8 mouse cellular contexts compared by ENCODE assay signal in the genomic region with DNA sequence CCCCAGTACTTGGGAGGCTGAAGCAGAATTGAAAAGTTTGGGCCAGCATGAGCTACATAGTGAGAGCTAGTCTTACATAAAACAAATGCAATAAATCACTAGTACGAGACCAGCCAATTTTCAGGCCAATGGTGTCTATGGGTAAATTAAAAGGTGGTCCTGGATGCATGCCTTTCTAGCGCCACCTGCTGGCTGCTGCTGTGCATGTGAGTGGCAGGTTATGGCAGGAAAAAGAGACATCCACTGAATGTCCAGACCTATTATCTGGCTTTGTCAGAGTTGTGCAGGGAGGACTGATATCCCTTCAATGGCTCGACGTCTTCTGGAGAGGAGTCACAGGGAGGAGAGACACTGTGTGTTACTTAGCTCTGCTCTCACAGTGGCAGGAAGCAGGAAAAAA. TPM values are rescaled to one million over a fixed set of nuclear protein-coding genes. Genes with fewer than 3 reads are reported as not detected.
A peak's percentile ranks its signal among the peaks of the same experiment; 100 is the strongest.
DNase-seq lines count a peak whose midpoint lies in the region; ATAC-seq lines count a peak whose summit lies in the region.

No protein-coding gene starts in this region.

- WGBS in embryonic facial prominence, embryonic 14.5 days, result 7% methylated on average over 4 of the region's 4 CpGs
- WGBS in heart, embryonic 10.5 days, result 7% methylated on average over 4 of the region's 4 CpGs
- WGBS in kidney, embryonic 16.5 days, result 5% methylated on average over 4 of the region's 4 CpGs
- 6% methylated on average over 4 of the region's 4 CpGs for WGBS in liver, embryonic 11.5 days

- H3K9me3 ChIP-seq in embryonic facial prominence, embryonic 14.5 days (ENCODE audit: control insufficient read depth, low read length), result no peaks in the 10 kb centered on the region
- no peaks in the 10 kb centered on the region for H3K9me3 ChIP-seq in heart, embryonic 10.5 days
- no peaks in the 10 kb centered on the region for H3K9me3 ChIP-seq in kidney, embryonic 16.5 days (ENCODE audit: low read length)
- H3K9me3 ChIP-seq in liver, embryonic 11.5 days (ENCODE audit: control insufficient read depth, low read length), result no peaks in the 10 kb centered on the region

- H3K27me3 ChIP-seq in embryonic facial prominence, embryonic 14.5 days (replicated peaks; ENCODE audit: control insufficient read depth, insufficient read depth, low read length), result no peaks in the 10 kb centered on the region
- no peaks in the 10 kb centered on the region for H3K27me3 ChIP-seq in heart, embryonic 10.5 days (ENCODE audit: insufficient read depth, poor library complexity, severe bottlenecking)
- H3K27me3 ChIP-seq in kidney, embryonic 16.5 days (ENCODE audit: insufficient read depth, low read length), result no peaks in the 10 kb centered on the region
- no peaks in the 10 kb centered on the region for H3K27me3 ChIP-seq in liver, embryonic 11.5 days (replicated peaks; ENCODE audit: control insufficient read depth, insufficient read depth, low read length)

- no peak overlapping the region for H3K4me3 ChIP-seq in embryonic facial prominence, embryonic 14.5 days (ENCODE audit: low read depth, low read length)
- no peak overlapping the region for H3K4me3 ChIP-seq in heart, embryonic 10.5 days
- no peak overlapping the region for H3K4me3 ChIP-seq in kidney, embryonic 16.5 days (ENCODE audit: low read length)
- no peak overlapping the region for H3K4me3 ChIP-seq in liver, embryonic 11.5 days (ENCODE audit: low read depth, low read length)

- H3K36me3 ChIP-seq in embryonic facial prominence, embryonic 14.5 days (ENCODE audit: control insufficient read depth, insufficient read depth, low read length), result peaks cover 27% of the 10 kb centered on the region
- peaks cover 23% of the 10 kb centered on the region for H3K36me3 ChIP-seq in heart, embryonic 10.5 days
- peaks cover 24% of the 10 kb centered on the region for H3K36me3 ChIP-seq in kidney, embryonic 16.5 days (ENCODE audit: insufficient read depth, low read length)
- H3K36me3 ChIP-seq in liver, embryonic 11.5 days (ENCODE audit: control insufficient read depth, insufficient read depth, low read length), result peaks cover 12% of the 10 kb centered on the region

- no peak overlapping the region for H3K9ac ChIP-seq in embryonic facial prominence, embryonic 14.5 days (ENCODE audit: low read depth, low read length)
- H3K9ac ChIP-seq in kidney, embryonic 16.5 days (replicated peaks; ENCODE audit: low read length), result no peak overlapping the region
- peak overlapping the region; percentile 5; the same call in 1 of the 2 replicates for H3K9ac ChIP-seq in liver, embryonic 11.5 days (ENCODE audit: low read depth, low read length)

- H3K4me1 ChIP-seq in embryonic facial prominence, embryonic 14.5 days (ENCODE audit: control insufficient read depth, insufficient read depth, low read length), result no peaks in the 10 kb centered on the region
- peaks cover 13% of the 10 kb centered on the region; the same call in 1 of the 2 replicates for H3K4me1 ChIP-seq in heart, embryonic 10.5 days
- H3K4me1 ChIP-seq in kidney, embryonic 16.5 days (ENCODE audit: insufficient read depth, low read length), result 0 out of 2 replicates have a peak, but pooled peaks cover 3% of the 10 kb centered on the region
- peaks cover 8% of the 10 kb centered on the region; the same call in 1 of the 2 replicates for H3K4me1 ChIP-seq in liver, embryonic 11.5 days (replicated peaks; ENCODE audit: control insufficient read depth, insufficient read depth, low read length)

- no peak overlapping the region for H3K27ac ChIP-seq in embryonic facial prominence, embryonic 14.5 days (replicated peaks; ENCODE audit: low read depth, low read length)
- no peak overlapping the region for H3K27ac ChIP-seq in heart, embryonic 10.5 days
- H3K27ac ChIP-seq in kidney, embryonic 16.5 days (ENCODE audit: low read length), result no peak overlapping the region
- H3K27ac ChIP-seq in liver, embryonic 11.5 days (ENCODE audit: low read depth, low read length), result no peak overlapping the region

- H3K4me2 ChIP-seq in embryonic facial prominence, embryonic 14.5 days (ENCODE audit: low read depth, low read length), result no peak overlapping the region
- H3K4me2 ChIP-seq in kidney, embryonic 16.5 days (replicated peaks; ENCODE audit: low read depth, low read length), result no peak overlapping the region
- no peak overlapping the region; the same call in none of the 2 replicates for H3K4me2 ChIP-seq in liver, embryonic 11.5 days

- peak; percentile 89 for DNase-seq in 3T3-L1 (ENCODE audit: low read depth, low spot score)
- peak; percentile 90 to 92 for DNase-seq in adrenal gland, postnatal 36 days
- peak; percentile 90 for DNase-seq in embryonic facial prominence, embryonic 14.5 days (ENCODE audit: low spot score)
- DNase-seq in heart, embryonic 10.5 days (ENCODE audit: low spot score), result peak; percentile 90
- DNase-seq in liver, embryonic 11.5 days (ENCODE audit: low spot score), result peak; percentile 80
- peak; percentile 89 for DNase-seq in naive thymus-derived CD4-positive, alpha-beta T cell, adult 2 months (ENCODE audit: low read depth)
- DNase-seq in spleen, postnatal 4 days (ENCODE audit: low spot score in 2 of 2), result peak; percentile 84 to 96

- peak; percentile 71 for ATAC-seq in embryonic facial prominence, embryonic 14.5 days (ENCODE audit: low read depth)
- ATAC-seq in kidney, embryonic 16.5 days (ENCODE audit: low FRiP score, low TSS enrichment), result peak; percentile 49; the same call in 1 of the 2 replicates
- peak; percentile 85 for ATAC-seq in liver, embryonic 11.5 days (replicated peaks; ENCODE audit: low FRiP score)

RNA-seq across cellular contexts. Expression of gene Cct5, which starts 15.1 kb away (rescaled TPM):
- 100 to 1,000 TPM; 318 to 346 TPM for total RNA-seq in adrenal gland, postnatal 36 days (2021)
- 494 and 532 TPM in 2 replicates for polyA plus RNA-seq in embryonic facial prominence, embryonic 14.5 days (2014; fragmentation: Nextera tagmentation; extraction: Ambion mirVana)
- 521 and 603 TPM in 2 replicates for polyA plus RNA-seq in heart, embryonic 10.5 days (2016; fragmentation: Nextera tagmentation; extraction: Ambion mirVana)
- polyA plus RNA-seq in kidney, embryonic 16.5 days (2015; fragmentation: Nextera tagmentation; extraction: Ambion mirVana), result 556 and 574 TPM in 2 replicates
- polyA plus RNA-seq in liver, embryonic 11.5 days (2014; fragmentation: Nextera tagmentation; extraction: Ambion mirVana), result 683 and 762 TPM in 2 replicates

RNA-seq across cellular contexts. Expression of gene Fam173b, which starts 15.1 kb away (rescaled TPM):
- total RNA-seq in adrenal gland, postnatal 36 days (2021), result 10 to 100 TPM; 22.4 to 25.2 TPM
- polyA plus RNA-seq in embryonic facial prominence, embryonic 14.5 days (2014; fragmentation: Nextera tagmentation; extraction: Ambion mirVana), result 11.7 and 16.2 TPM in 2 replicates
- 15.9 and 16.1 TPM in 2 replicates for polyA plus RNA-seq in heart, embryonic 10.5 days (2016; fragmentation: Nextera tagmentation; extraction: Ambion mirVana)
- polyA plus RNA-seq in kidney, embryonic 16.5 days (2015; fragmentation: Nextera tagmentation; extraction: Ambion mirVana), result 14.2 and 14.8 TPM in 2 replicates
- polyA plus RNA-seq in liver, embryonic 11.5 days (2014; fragmentation: Nextera tagmentation; extraction: Ambion mirVana), result 13.8 and 14.3 TPM in 2 replicates

RNA-seq across cellular contexts. Expression of gene Cmbl, which starts 21.3 kb away (rescaled TPM):
- 100 to 1,000 TPM; 117 to 206 TPM for total RNA-seq in adrenal gland, postnatal 36 days (2021)
- polyA plus RNA-seq in embryonic facial prominence, embryonic 14.5 days (2014; fragmentation: Nextera tagmentation; extraction: Ambion mirVana), result 6.9 and 11.2 TPM in 2 replicates
- 7.3 and 8.4 TPM in 2 replicates for polyA plus RNA-seq in heart, embryonic 10.5 days (2016; fragmentation: Nextera tagmentation; extraction: Ambion mirVana)
- polyA plus RNA-seq in kidney, embryonic 16.5 days (2015; fragmentation: Nextera tagmentation; extraction: Ambion mirVana), result 21.3 and 22.6 TPM in 2 replicates
- polyA plus RNA-seq in liver, embryonic 11.5 days (2014; fragmentation: Nextera tagmentation; extraction: Ambion mirVana), result 2.9 TPM in 2 replicates

RNA-seq across cellular contexts. Expression of gene March6, which starts 55.7 kb away (rescaled TPM):
- 100 to 1,000 TPM; 132 to 160 TPM for total RNA-seq in adrenal gland, postnatal 36 days (2021)
- 33.8 and 35.5 TPM in 2 replicates for polyA plus RNA-seq in embryonic facial prominence, embryonic 14.5 days (2014; fragmentation: Nextera tagmentation; extraction: Ambion mirVana)
- polyA plus RNA-seq in heart, embryonic 10.5 days (2016; fragmentation: Nextera tagmentation; extraction: Ambion mirVana), result 30.5 and 37.3 TPM in 2 replicates
- polyA plus RNA-seq in kidney, embryonic 16.5 days (2015; fragmentation: Nextera tagmentation; extraction: Ambion mirVana), result 37.4 and 37.7 TPM in 2 replicates
- 35.5 and 36.1 TPM in 2 replicates for polyA plus RNA-seq in liver, embryonic 11.5 days (2014; fragmentation: Nextera tagmentation; extraction: Ambion mirVana)
